Mouse (Mus musculus): Measurements from ENCODE around the gene Slc15a3. TPM values are rescaled to one million over a fixed set of nuclear protein-coding genes. Genes with fewer than 3 reads are reported as not detected.
A peak's percentile ranks its signal among the peaks of the same experiment; 100 is the strongest.

The Slc15a3 gene
- polyA plus RNA-seq, 1 experiment from 2014 or later, result 0.50 TPM

DNA sequence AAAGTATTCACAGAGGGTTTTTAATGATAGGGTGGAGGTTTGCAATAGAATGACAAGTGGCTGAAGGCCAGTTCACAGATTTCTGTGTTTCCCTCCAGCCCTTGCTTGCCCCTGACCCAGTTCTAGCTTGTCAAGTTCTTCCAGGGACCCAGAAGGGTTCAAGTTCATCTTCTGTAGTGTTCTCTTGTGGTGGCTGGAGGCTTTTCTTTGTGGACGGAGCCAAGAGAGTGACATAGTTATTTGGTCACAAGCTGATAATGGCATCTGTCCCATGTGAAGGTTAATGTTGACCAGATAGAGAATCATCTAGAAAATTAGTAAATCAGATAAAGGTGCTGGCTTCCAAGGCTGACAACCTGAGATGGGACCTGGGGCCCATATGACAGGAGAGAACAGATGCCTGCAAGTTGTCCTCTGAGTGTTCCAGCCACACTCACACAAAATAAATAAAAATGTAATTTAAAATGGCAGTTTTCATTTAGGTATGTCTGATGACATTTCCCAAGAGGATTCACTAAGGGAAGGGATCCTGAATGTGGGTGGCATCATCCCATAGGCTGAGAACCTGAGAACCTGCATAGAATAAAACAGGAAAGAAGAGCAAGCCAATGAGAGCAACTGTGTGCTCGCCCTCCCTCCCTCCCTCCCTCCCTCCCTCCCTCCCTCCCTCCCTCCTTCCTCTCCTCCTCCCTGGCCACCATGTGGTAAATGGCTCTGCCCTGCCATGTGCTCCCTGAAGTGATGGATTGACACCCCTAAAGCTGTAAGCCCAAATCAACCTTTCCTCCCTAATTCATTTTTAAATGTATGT, 34.5 kb upstream of the Slc15a3 start:
- Histone ChIP-seq H3K36me3 (ENCODE audit: control insufficient read depth, insufficient read depth, low read length) (no peaks in the 10 kb centered on the region), H3K27me3 (ENCODE audit: control insufficient read depth, insufficient read depth, low read depth, low read length) (no peaks in the 10 kb centered on the region), H3K9ac (ENCODE audit: low read length) (no peak overlapping the region), H3K4me1 (replicated peaks; ENCODE audit: control insufficient read depth, insufficient read depth, low read length) (peaks cover 3% of the 10 kb centered on the region; the same call in 1 of the 2 replicates), H3K4me2 (ENCODE audit: low read depth, low read length) (no peak overlapping the region), H3K27ac (ENCODE audit: low read length) (no peak overlapping the region), H3K9me3 (ENCODE audit: control insufficient read depth, low read length) (no peaks in the 10 kb centered on the region), H3K4me3 (ENCODE audit: low read length) (no peak overlapping the region)
- no peak for ATAC-seq (ENCODE audit: low read depth)
- WGBS, result 81% methylated on average over 1 of the region's 2 CpGs

DNA sequence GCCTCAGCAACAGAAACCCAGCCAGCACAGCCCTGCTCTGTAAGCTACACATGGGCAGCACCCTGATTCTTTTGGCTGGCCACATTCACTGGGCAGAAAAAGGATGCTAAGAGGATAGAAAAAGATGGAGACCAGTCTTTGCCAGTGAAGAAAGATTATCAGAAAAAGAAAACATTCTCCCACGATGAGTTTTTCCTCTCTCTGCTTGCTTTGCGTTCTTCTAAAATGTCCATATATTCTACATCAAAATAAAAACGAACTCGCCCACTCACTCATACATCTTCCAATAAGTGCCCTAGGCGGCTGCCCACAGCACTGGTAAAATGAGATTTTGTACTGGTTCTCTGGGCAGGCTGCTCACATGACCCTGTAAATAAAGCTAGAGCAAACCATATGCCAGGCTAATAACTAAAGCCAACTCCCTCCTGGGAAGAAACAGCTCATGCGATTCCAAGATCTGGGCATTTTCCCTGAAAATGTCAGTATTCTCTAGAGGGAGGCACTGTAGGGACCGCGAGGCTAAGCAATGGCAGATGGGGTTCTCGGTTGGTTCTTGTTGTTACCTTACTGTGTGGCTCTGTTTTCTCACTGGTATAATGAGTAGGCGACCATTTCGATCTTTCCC, 33.8 kb upstream of the Slc15a3 start:
- H3K36me3 ChIP-seq (ENCODE audit: control insufficient read depth, insufficient read depth, low read length), result no peaks in the 10 kb centered on the region

DNA sequence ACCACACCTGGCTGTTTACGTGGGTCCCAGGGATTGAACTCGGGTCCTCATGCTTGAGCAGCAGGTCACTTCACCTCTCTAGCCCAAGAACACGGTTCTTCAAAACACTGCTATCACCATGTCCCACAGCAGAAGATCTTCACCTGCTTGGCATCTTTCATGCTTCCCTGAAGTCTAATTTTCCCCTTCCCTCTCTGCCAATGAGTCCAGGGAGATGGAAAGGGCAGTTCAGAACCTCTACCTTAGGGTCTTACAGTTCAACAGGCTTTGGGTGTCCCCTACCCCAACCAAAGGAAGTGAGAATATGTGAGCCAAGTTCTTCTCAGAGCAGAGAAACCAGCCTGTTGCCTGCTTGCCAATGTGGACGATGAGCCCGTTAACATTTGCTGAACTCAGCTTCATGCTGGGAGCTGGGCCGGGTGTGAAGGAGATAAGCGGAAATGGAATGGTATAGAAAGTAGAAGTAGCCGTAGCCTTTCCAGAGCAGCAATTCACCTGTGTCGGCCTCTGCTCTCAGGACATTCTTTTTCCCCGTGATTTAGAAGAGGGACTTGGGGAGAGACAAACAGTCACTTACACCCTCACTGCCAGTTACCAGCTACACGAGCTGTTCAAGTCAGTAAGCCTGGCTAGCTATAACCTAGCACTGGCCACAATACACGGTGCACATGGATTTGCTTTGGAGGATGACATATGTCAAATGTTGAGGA, 30.8 kb upstream of the Slc15a3 start:
- Histone ChIP-seq H3K27me3 (ENCODE audit: control insufficient read depth, insufficient read depth, low read depth, low read length) (no peaks in the 10 kb centered on the region), H3K9me3 (ENCODE audit: control insufficient read depth, low read length) (no peaks in the 10 kb centered on the region), H3K4me2 (ENCODE audit: low read depth, low read length) (no peak overlapping the region), H3K36me3 (ENCODE audit: control insufficient read depth, insufficient read depth, low read length) (no peaks in the 10 kb centered on the region), H3K9ac (ENCODE audit: low read length) (no peak overlapping the region), H3K4me1 (replicated peaks; ENCODE audit: control insufficient read depth, insufficient read depth, low read length) (peaks cover 3% of the 10 kb centered on the region; the same call in 1 of the 2 replicates), H3K4me3 (ENCODE audit: low read length) (no peak overlapping the region), H3K27ac (ENCODE audit: low read length) (peak overlapping the region; percentile 41)
- ATAC-seq (ENCODE audit: low read depth), result no peak
- WGBS, result 67% methylated on average over 12 of the region's 12 CpGs

More for the DNA sequence above, 33.8 kb upstream of the Slc15a3 start:
- no peak for ATAC-seq (ENCODE audit: low read depth)
- no peak overlapping the region for H3K9ac ChIP-seq (ENCODE audit: low read length)
- H3K27me3 ChIP-seq (ENCODE audit: control insufficient read depth, insufficient read depth, low read depth, low read length), result no peaks in the 10 kb centered on the region
- peaks cover 3% of the 10 kb centered on the region; the same call in 1 of the 2 replicates for H3K4me1 ChIP-seq (replicated peaks; ENCODE audit: control insufficient read depth, insufficient read depth, low read length)
- WGBS, result 90% methylated on average over 11 of the region's 11 CpGs
- no peak overlapping the region for H3K4me2 ChIP-seq (ENCODE audit: low read depth, low read length)
- no peak overlapping the region for H3K4me3 ChIP-seq (ENCODE audit: low read length)
- H3K27ac ChIP-seq (ENCODE audit: low read length), result no peak overlapping the region
- no peaks in the 10 kb centered on the region for H3K9me3 ChIP-seq (ENCODE audit: control insufficient read depth, low read length)

DNA sequence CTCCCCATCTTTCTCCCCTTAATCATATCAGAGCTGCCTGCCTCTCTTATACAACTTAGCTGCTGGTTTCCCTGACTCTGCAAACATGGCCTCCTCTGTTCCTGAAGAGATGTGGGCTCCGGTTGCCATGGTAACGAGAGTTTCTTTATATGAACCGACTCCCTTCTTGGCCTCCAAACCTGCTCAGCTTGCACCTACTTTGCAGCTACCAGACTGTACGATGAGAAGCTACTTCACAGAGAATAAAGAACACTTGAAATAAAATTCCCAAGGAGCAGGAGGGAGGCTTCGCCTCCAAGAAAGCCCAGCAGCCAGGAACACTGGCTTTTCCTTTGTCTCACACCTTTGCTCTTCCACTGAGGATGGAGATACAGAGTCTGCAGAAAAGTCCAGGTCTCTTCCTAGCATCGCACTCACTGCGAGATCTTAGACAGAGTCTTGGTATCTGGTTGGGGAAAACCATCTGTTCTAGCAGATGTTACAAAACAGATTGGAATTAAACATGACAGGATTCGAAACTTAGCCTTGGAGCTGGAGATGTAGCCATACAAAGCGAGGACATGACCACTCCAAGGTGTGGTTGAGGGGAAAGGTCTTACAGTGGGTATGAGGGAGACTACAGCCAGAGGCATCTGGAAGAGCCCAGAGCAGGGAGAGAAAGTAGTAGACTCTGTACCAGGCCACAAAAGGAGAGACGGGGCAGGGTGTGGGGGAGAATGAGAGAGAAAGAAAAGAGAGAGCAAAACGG, 29.9 kb upstream of the Slc15a3 start:
- Histone ChIP-seq H3K4me1 (replicated peaks; ENCODE audit: control insufficient read depth, insufficient read depth, low read length) (peaks cover 3% of the 10 kb centered on the region; the same call in 1 of the 2 replicates), H3K4me3 (ENCODE audit: low read length) (no peak overlapping the region), H3K4me2 (ENCODE audit: low read depth, low read length) (no peak overlapping the region), H3K36me3 (ENCODE audit: control insufficient read depth, insufficient read depth, low read length) (no peaks in the 10 kb centered on the region), H3K9ac (ENCODE audit: low read length) (peak overlapping the region; percentile 11), H3K27ac (ENCODE audit: low read length) (peak overlapping the region; percentile 92), H3K9me3 (ENCODE audit: control insufficient read depth, low read length) (no peaks in the 10 kb centered on the region), H3K27me3 (ENCODE audit: control insufficient read depth, insufficient read depth, low read depth, low read length) (no peaks in the 10 kb centered on the region)
- 49% methylated on average over 11 of the region's 11 CpGs for WGBS
- peak; percentile 88 for ATAC-seq (ENCODE audit: low read depth)

DNA sequence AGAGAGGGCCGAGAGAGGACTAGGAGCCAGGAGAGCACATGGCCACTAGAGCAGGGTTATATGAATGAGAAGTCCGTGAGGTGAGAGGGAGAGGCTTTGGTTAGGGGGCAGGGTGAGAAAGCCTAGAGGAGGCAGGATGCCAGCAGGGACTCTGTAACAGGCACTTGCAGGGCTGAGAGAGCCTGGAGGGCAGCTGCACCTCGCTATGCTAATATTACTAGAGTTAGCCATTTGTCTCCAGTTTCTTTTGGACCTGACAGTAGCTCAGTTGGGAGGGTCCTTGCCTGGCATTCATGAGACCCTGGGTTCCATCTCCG, 29.4 kb upstream of the Slc15a3 start:
- peak overlapping the region; percentile 92 for H3K27ac ChIP-seq (ENCODE audit: low read length)

DNA sequence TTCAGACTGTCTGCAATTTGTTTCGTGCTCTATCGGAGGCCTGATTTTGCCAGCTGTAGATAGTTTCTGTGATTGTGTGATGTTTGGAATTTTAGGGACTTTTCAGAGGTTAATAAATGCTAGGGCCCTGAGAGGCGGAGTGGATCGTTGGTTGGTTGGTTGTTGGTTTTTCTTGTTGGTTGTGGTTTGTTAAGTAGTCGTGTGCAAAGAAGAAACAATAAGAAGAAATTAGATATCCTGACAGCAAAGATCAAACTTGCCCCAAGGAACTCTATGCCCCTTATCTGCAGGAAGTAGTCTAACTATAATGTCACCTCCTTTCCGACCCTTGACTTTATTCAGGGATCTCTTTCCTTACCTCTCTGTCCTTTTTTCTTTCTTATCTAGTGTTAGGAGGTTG, 28.1 kb upstream of the Slc15a3 start:
- H3K36me3 ChIP-seq (ENCODE audit: control insufficient read depth, insufficient read depth, low read length), result no peaks in the 10 kb centered on the region
- H3K9me3 ChIP-seq (ENCODE audit: control insufficient read depth, low read length), result no peaks in the 10 kb centered on the region
- H3K4me2 ChIP-seq (ENCODE audit: low read depth, low read length), result no peak overlapping the region
- no peak overlapping the region for H3K4me3 ChIP-seq (ENCODE audit: low read length)
- no peak overlapping the region for H3K27ac ChIP-seq (ENCODE audit: low read length)
- H3K4me1 ChIP-seq (replicated peaks; ENCODE audit: control insufficient read depth, insufficient read depth, low read length), result peaks cover 3% of the 10 kb centered on the region; the same call in 1 of the 2 replicates
- ATAC-seq (ENCODE audit: low read depth), result no peak
- no peaks in the 10 kb centered on the region for H3K27me3 ChIP-seq (ENCODE audit: control insufficient read depth, insufficient read depth, low read depth, low read length)
- no peak overlapping the region for H3K9ac ChIP-seq (ENCODE audit: low read length)
- WGBS, result 72% methylated on average over 6 of the region's 6 CpGs

More for the DNA sequence above, 29.4 kb upstream of the Slc15a3 start:
- peak; percentile 90 for ATAC-seq (ENCODE audit: low read depth)
- peaks cover 3% of the 10 kb centered on the region; the same call in 1 of the 2 replicates for H3K4me1 ChIP-seq (replicated peaks; ENCODE audit: control insufficient read depth, insufficient read depth, low read length)
- peak overlapping the region; percentile 11 for H3K9ac ChIP-seq (ENCODE audit: low read length)
- H3K4me3 ChIP-seq (ENCODE audit: low read length), result no peak overlapping the region
- H3K36me3 ChIP-seq (ENCODE audit: control insufficient read depth, insufficient read depth, low read length), result no peaks in the 10 kb centered on the region
- 32% methylated on average over 4 of the region's 4 CpGs for WGBS
- H3K9me3 ChIP-seq (ENCODE audit: control insufficient read depth, low read length), result no peaks in the 10 kb centered on the region
- H3K27me3 ChIP-seq (ENCODE audit: control insufficient read depth, insufficient read depth, low read depth, low read length), result no peaks in the 10 kb centered on the region
- H3K4me2 ChIP-seq (ENCODE audit: low read depth, low read length), result no peak overlapping the region

DNA sequence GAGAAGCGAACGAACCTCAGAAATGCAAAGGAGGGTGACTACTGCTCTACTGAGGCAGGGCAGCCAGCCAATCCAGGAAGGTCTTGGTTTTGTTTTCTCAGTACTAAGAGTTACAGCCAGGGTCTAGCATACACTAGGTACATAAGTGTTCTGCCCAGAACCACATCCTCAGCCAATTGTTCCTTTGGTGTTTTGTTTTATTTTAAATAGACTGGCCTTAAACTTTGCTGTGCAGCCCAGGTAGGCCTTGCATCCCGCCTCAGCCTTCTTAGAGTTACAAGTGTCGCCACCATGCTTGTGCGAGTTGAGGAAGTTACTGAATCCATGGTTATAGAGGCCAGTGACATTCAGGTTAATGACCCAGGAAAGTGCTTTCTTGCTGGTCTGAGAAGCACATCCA, 26.5 kb upstream of the Slc15a3 start:
- H3K4me2 ChIP-seq (ENCODE audit: low read depth, low read length), result no peak overlapping the region
- H3K4me1 ChIP-seq (replicated peaks; ENCODE audit: control insufficient read depth, insufficient read depth, low read length), result peaks cover 4% of the 10 kb centered on the region; the same call in 1 of the 2 replicates
- WGBS, result 93% methylated on average over 5 of the region's 5 CpGs
- no peak overlapping the region for H3K27ac ChIP-seq (ENCODE audit: low read length)
- ATAC-seq (ENCODE audit: low read depth), result no peak
- no peaks in the 10 kb centered on the region for H3K27me3 ChIP-seq (ENCODE audit: control insufficient read depth, insufficient read depth, low read depth, low read length)
- no peak overlapping the region for H3K9ac ChIP-seq (ENCODE audit: low read length)
- no peaks in the 10 kb centered on the region for H3K36me3 ChIP-seq (ENCODE audit: control insufficient read depth, insufficient read depth, low read length)
- no peak overlapping the region for H3K4me3 ChIP-seq (ENCODE audit: low read length)
- H3K9me3 ChIP-seq (ENCODE audit: control insufficient read depth, low read length), result no peaks in the 10 kb centered on the region

DNA sequence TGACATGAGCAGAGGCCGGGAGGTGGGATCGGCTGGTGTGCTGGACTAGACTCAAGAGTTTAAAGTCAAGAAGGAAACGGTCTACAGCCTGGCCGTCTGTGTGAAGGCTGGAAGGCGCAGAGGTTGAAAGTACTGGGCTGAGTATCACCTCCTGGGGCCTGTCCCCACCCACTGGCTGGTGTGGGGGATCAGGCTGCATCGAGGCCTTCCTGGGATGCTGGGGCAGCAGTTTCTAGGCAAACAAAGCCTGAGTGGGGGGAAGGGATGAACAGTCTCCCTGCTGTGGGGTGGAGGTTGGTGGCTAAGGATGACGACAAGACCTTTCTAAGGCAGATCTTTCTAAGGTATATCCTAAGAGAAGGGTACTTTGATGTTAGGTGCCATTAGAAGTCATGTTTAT, 25.6 kb upstream of the Slc15a3 start:
- H3K27me3 ChIP-seq (ENCODE audit: control insufficient read depth, insufficient read depth, low read depth, low read length), result no peaks in the 10 kb centered on the region
- no peak overlapping the region for H3K4me3 ChIP-seq (ENCODE audit: low read length)
- ATAC-seq (ENCODE audit: low read depth), result no peak
- H3K9ac ChIP-seq (ENCODE audit: low read length), result no peak overlapping the region
- 60% methylated on average over 7 of the region's 7 CpGs for WGBS
- peaks cover 5% of the 10 kb centered on the region; the same call in 1 of the 2 replicates for H3K4me1 ChIP-seq (replicated peaks; ENCODE audit: control insufficient read depth, insufficient read depth, low read length)
- no peak overlapping the region for H3K4me2 ChIP-seq (ENCODE audit: low read depth, low read length)
- H3K27ac ChIP-seq (ENCODE audit: low read length), result no peak overlapping the region
- no peaks in the 10 kb centered on the region for H3K36me3 ChIP-seq (ENCODE audit: control insufficient read depth, insufficient read depth, low read length)
- no peaks in the 10 kb centered on the region for H3K9me3 ChIP-seq (ENCODE audit: control insufficient read depth, low read length)

All from lung, embryonic 16.5 days (tissue).